In the genomic region with DNA sequence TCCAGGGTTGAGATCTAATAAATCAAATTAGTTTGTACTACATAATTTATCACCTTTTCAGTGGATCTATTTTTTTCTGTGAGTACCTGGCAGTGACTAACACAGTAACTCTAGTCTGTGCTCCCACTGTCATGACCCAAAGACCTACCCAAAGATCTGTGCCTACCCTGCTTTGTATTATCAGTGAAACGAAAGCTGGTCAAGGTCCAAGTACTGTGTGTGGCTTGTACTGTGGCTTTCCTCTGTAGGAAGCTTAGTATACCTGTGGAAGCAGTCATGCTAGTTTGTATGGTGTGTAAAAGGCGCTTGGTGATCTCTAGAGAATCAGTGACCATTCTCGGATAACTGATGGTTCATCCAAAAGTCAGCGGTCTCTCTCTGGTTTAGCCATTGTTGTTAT, we compare ENCODE assay signal across 31 mouse cellular contexts.
"Had no signal": no experiment of that assay in that cellular context is flagged by ENCODE, and none has a peak within 500 bp of the region (broad histone marks: within the 10 kb centered on the region; RNA-seq: fewer than 3 reads in every experiment).

No protein-coding gene starts in this region.

- H3K4me2 ChIP-seq: limb, embryonic 12.5 days; limb, embryonic 13.5 days; limb, embryonic 15.5 days; liver, embryonic 11.5 days; liver, embryonic 12.5 days; liver, embryonic 13.5 days; liver, embryonic 15.5 days; lung, embryonic 14.5 days; lung, embryonic 15.5 days; midbrain, embryonic 11.5 days; midbrain, embryonic 12.5 days; midbrain, embryonic 13.5 days; midbrain, embryonic 15.5 days had no signal

- H3K4me3 ChIP-seq: left cerebral cortex, adult 2 months; limb, embryonic 10.5 days; limb, embryonic 12.5 days; limb, embryonic 13.5 days; limb, embryonic 15.5 days; liver, embryonic 12.5 days; liver, embryonic 13.5 days; liver, embryonic 15.5 days; lung, embryonic 15.5 days; megakaryocyte, embryonic 14.5 days; midbrain, embryonic 10.5 days; midbrain, embryonic 12.5 days; midbrain, embryonic 13.5 days; midbrain, embryonic 15.5 days; myocyte had no signal

- H3K27ac ChIP-seq: left cerebral cortex, adult 2 months; limb, embryonic 10.5 days; limb, embryonic 12.5 days; limb, embryonic 13.5 days; limb, embryonic 15.5 days; liver, embryonic 12.5 days; liver, embryonic 13.5 days; liver, embryonic 14.5 days; liver, embryonic 15.5 days; lung, embryonic 15.5 days; macrophage; midbrain, embryonic 10.5 days; midbrain, embryonic 12.5 days; midbrain, embryonic 13.5 days; midbrain, embryonic 15.5 days had no signal

- H3K9ac ChIP-seq: limb, embryonic 12.5 days; limb, embryonic 13.5 days; limb, embryonic 15.5 days; liver, embryonic 12.5 days; liver, embryonic 13.5 days; liver, embryonic 14.5 days; liver, embryonic 15.5 days; liver, postnatal 0 days; lung, embryonic 14.5 days; lung, embryonic 15.5 days; midbrain, embryonic 12.5 days; midbrain, embryonic 13.5 days; midbrain, embryonic 15.5 days had no signal

- H3K9me3 ChIP-seq: limb, embryonic 10.5 days; limb, embryonic 12.5 days; limb, embryonic 13.5 days; limb, embryonic 15.5 days; liver, embryonic 12.5 days; liver, embryonic 13.5 days; liver, embryonic 15.5 days; lung, embryonic 15.5 days; megakaryocyte, embryonic 14.5 days; midbrain, embryonic 10.5 days; midbrain, embryonic 12.5 days; midbrain, embryonic 13.5 days; midbrain, embryonic 15.5 days had no signal

- H3K4me1 ChIP-seq: limb, embryonic 10.5 days; limb, embryonic 12.5 days; limb, embryonic 13.5 days; limb, embryonic 15.5 days; liver, embryonic 12.5 days; liver, embryonic 13.5 days; liver, embryonic 15.5 days; lung, embryonic 15.5 days; midbrain, embryonic 10.5 days; midbrain, embryonic 12.5 days; midbrain, embryonic 13.5 days; midbrain, embryonic 15.5 days had no signal

- DNase-seq: left cerebral cortex, postnatal 4 days; liver; liver, embryonic 13.5 days; liver, postnatal 0 days; lung, adult 18-20 months; lung, embryonic 14.5 days; lung, postnatal 10 days; lung, postnatal 14 days; lung, postnatal 36 days; lung, postnatal 4 days; midbrain, embryonic 14.5 days had no signal

- ATAC-seq: liver, embryonic 12.5 days; liver, postnatal 0 days; lung, postnatal 0 days; midbrain, embryonic 13.5 days; midbrain, embryonic 15.5 days; midbrain, embryonic 16.5 days had no signal

- H3K36me3 ChIP-seq: limb, embryonic 10.5 days; limb, embryonic 12.5 days; limb, embryonic 13.5 days; limb, embryonic 15.5 days; liver, embryonic 12.5 days; liver, embryonic 13.5 days; liver, embryonic 15.5 days; lung, embryonic 15.5 days; midbrain, embryonic 10.5 days; midbrain, embryonic 12.5 days; midbrain, embryonic 13.5 days; midbrain, embryonic 15.5 days had no signal

- H3K27me3 ChIP-seq: limb, embryonic 12.5 days; limb, embryonic 13.5 days; limb, embryonic 15.5 days; liver, embryonic 12.5 days; liver, embryonic 13.5 days; liver, embryonic 15.5 days; lung, embryonic 15.5 days; megakaryocyte, embryonic 14.5 days; midbrain, embryonic 12.5 days; midbrain, embryonic 13.5 days; midbrain, embryonic 15.5 days had no signal
